Mouse (Mus musculus) midbrain, embryonic 10.5 days (tissue): ENCODE results near the gene Bphl. TPM values are rescaled to one million over a fixed set of nuclear protein-coding genes. Genes with fewer than 3 reads are reported as not detected.
"Not testable (repeated sequence)": the region's sequence is repeated elsewhere in the genome, so short reads cannot be mapped to it uniquely, and the experiment has no call there.

ENCODE experiments used
- DNase-seq: peaks from one replicate; pipeline ENCODE4 v3.0.0-alpha.2; 2017; ENCODE audit warnings: low spot score
- H3K27ac ChIP-seq: fragments of 300-500 bp; sonication (generic); replicated peaks from 2 replicates; pipeline ENCODE4 v1.5.1; 2016; ENCODE audit warnings: mild to moderate bottlenecking
- H3K27me3 ChIP-seq: fragments of 300-500 bp; sonication (generic); 2 replicates; pipeline ENCODE4 v1.6.1; 2016; ENCODE audit warnings: low read depth, mild to moderate bottlenecking; ENCODE audit not compliant: poor library complexity, severe bottlenecking
- H3K36me3 ChIP-seq: fragments of 300-500 bp; sonication (generic); 2 replicates; pipeline ENCODE4 v1.6.1; 2016; ENCODE audit warnings: mild to moderate bottlenecking, moderate library complexity
- H3K4me1 ChIP-seq: fragments of 300-500 bp; sonication (generic); 2 replicates; pipeline ENCODE4 v1.6.1; 2016
- H3K4me3 ChIP-seq: fragments of 300-500 bp; sonication (generic); 2 replicates; pipeline ENCODE4 v1.5.1; 2016; ENCODE audit warnings: mild to moderate bottlenecking, moderate library complexity
- H3K9me3 ChIP-seq: fragments of 300-500 bp; sonication (generic); replicated peaks from 2 replicates; pipeline ENCODE4 v1.6.1; 2016; ENCODE audit warnings: mild to moderate bottlenecking
- WGBS: fragments of 180-500 bp; shearing (Covaris S2); methylation state at CpG from one replicate; pipeline ENCODE4 v1.1.7; 2016; 5-methylcytosine and 5-hydroxymethylcytosine counted together
- polyA plus RNA-seq: library from polyadenylated mRNA; unstranded; fragments of >200 nt; fragmentation: Nextera tagmentation; extraction: Ambion mirVana; gene quantifications from 2 replicates; pipeline ENCODE4 v1.2.1, GENCODE M21; 2016

Gene Bphl
- polyA plus RNA-seq, 1 experiment from 2014 or later: 31.6 TPM

GRCm38 (mm10) chr13:34057252-34057651 is 19.9 kb downstream of the Bphl start:
- 93% methylated on average over 1 of the region's 1 CpGs for WGBS
- Histone ChIP-seq H3K27ac (no peak overlapping the region), H3K27me3 (no peaks in the 10 kb centered on the region), H3K9me3 (no peaks in the 10 kb centered on the region; the same call in 1 of the 2 replicates), H3K4me1 (peaks cover 6% of the 10 kb centered on the region), H3K4me3 (no peak overlapping the region), H3K36me3 (peaks cover 46% of the 10 kb centered on the region)
- DNase-seq: no peak

DNA sequence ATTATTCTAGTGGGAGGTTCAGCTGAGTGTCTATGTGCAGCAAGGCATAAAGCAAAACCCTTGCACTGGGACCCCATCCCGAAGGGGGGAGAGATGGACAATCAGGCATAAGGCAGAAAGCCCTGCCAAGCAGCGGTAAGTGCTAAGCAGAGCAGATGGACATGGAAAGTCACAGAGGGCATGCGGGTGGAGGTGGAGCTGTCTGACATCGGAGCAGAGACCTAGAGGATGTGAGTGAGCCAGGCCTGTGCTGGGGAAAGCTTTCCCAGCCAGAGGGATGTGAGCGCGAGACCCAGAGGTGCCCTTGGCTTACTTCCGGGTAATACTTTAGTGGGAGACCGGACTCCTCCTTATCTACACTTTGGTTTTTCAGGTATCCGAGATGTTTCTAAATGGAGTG is 22.7 kb downstream of the Bphl start:
- H3K4me1 ChIP-seq: 0 out of 2 replicates have a peak, but pooled peaks cover 3% of the 10 kb centered on the region
- 91% methylated on average over 9 of the region's 9 CpGs for WGBS
- no peak for DNase-seq
- H3K27me3 ChIP-seq: no peaks in the 10 kb centered on the region
- H3K27ac ChIP-seq: no peak overlapping the region
- H3K36me3 ChIP-seq: peaks cover 53% of the 10 kb centered on the region
- H3K9me3 ChIP-seq: no peaks in the 10 kb centered on the region; the same call in 1 of the 2 replicates
- no peak overlapping the region for H3K4me3 ChIP-seq

- H3K36me3 ChIP-seq: peaks cover 37% of the 10 kb centered on the region
- DNase-seq: no peak
- peaks cover 16% of the 10 kb centered on the region for H3K4me1 ChIP-seq
- H3K9me3 ChIP-seq: no peaks in the 10 kb centered on the region; the same call in 1 of the 2 replicates
- no peaks in the 10 kb centered on the region for H3K27me3 ChIP-seq
- WGBS: 87% methylated on average over 10 of the region's 10 CpGs
- H3K4me3 ChIP-seq: no peak overlapping the region
- H3K27ac ChIP-seq: no peak overlapping the region
These were observed 25.1 kb downstream of the Bphl start for GRCm38 (mm10) chr13:34062466-34062865.

- no peak for DNase-seq
- H3K27me3 ChIP-seq: no peaks in the 10 kb centered on the region
- 38% methylated on average over 1 of the region's 1 CpGs for WGBS
These were observed 29.0 kb downstream of the Bphl start for GRCm38 (mm10) chr13:34066351-34066750.

GRCm38 (mm10) chr13:34070296-34070695 is 32.9 kb downstream of the Bphl start:
- no peak overlapping the region for H3K4me3 ChIP-seq
- no peaks in the 10 kb centered on the region for H3K27me3 ChIP-seq
- no peak overlapping the region for H3K27ac ChIP-seq
- no peaks in the 10 kb centered on the region; the same call in 1 of the 2 replicates for H3K9me3 ChIP-seq
- WGBS: 84% methylated on average over 4 of the region's 4 CpGs
- peaks cover 61% of the 10 kb centered on the region for H3K4me1 ChIP-seq
- H3K36me3 ChIP-seq: peaks cover 15% of the 10 kb centered on the region
- no peak for DNase-seq

More at GRCm38 (mm10) chr13:34066351-34066750, 29.0 kb downstream of the Bphl start:
- peaks cover 36% of the 10 kb centered on the region for H3K4me1 ChIP-seq
- no peaks in the 10 kb centered on the region; the same call in 1 of the 2 replicates for H3K9me3 ChIP-seq
- no peak overlapping the region for H3K27ac ChIP-seq
- no peak overlapping the region for H3K4me3 ChIP-seq
- H3K36me3 ChIP-seq: peaks cover 18% of the 10 kb centered on the region

DNA sequence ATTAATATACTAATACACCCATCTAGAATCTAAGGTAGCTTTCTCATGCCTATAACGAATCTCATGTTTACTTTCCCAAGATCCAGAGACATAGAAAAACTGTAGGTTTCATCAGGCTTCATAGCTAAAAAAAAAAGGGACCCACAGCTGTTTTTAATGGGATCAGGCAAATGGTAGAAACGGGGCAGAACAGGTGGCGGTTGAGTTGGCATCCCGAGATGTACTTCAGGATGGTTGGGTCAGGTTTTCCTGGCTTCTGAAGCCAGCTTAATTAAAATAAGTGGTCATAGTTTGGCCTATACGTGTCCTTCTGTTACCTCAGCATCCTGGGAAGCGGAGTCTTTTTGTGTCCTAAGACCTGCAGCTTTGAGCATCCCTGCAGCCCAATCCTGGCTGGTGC is 34.4 kb downstream of the Bphl start:
- H3K27ac ChIP-seq: peak overlapping the region; percentile 79
- no peak for DNase-seq
- no peaks in the 10 kb centered on the region for H3K27me3 ChIP-seq
- no peak overlapping the region for H3K4me3 ChIP-seq
- 94% methylated on average over 6 of the region's 6 CpGs for WGBS
- H3K36me3 ChIP-seq: peaks cover 22% of the 10 kb centered on the region
- peaks cover 65% of the 10 kb centered on the region for H3K4me1 ChIP-seq
- no peaks in the 10 kb centered on the region for H3K9me3 ChIP-seq

GRCm38 (mm10) chr13:34072847-34073246 is 35.5 kb downstream of the Bphl start:
- DNase-seq: peak; percentile 61
- peak overlapping the region; percentile 79 for H3K27ac ChIP-seq
- no peaks in the 10 kb centered on the region for H3K27me3 ChIP-seq
- peaks cover 74% of the 10 kb centered on the region for H3K4me1 ChIP-seq
- WGBS: 56% methylated on average over 3 of the region's 3 CpGs
- no peak overlapping the region for H3K4me3 ChIP-seq
- H3K36me3 ChIP-seq: peaks cover 22% of the 10 kb centered on the region
- H3K9me3 ChIP-seq: no peaks in the 10 kb centered on the region

DNA sequence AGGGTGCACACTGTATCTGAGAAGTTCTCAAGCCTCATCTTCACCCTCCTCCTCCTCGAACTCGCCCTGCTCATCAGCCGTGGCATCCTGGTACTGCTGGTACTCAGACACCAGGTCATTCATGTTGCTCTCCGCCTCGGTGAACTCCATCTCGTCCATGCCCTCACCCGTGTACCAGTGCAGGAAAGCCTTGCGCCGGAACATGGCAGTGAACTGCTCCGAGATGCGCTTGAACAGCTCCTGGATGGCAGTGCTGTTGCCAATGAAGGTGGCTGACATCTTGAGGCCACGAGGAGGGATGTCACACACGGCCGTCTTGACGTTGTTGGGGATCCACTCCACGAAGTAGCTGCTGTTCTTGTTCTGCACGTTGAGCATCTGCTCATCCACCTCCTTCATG is 37.0 kb downstream of the Bphl start:
- Histone ChIP-seq H3K36me3 (peaks cover 22% of the 10 kb centered on the region), H3K4me1 (peaks cover 79% of the 10 kb centered on the region), H3K27me3 (peaks cover 14% of the 10 kb centered on the region)
- H3K27ac ChIP-seq, H3K4me3 ChIP-seq, H3K9me3 ChIP-seq, DNase-seq: not testable (repeated sequence)
- WGBS: 95% methylated on average over 13 of the region's 17 CpGs

- peaks cover 22% of the 10 kb centered on the region for H3K36me3 ChIP-seq
- peaks cover 25% of the 10 kb centered on the region for H3K27me3 ChIP-seq
- peaks cover 65% of the 10 kb centered on the region for H3K4me1 ChIP-seq
- WGBS: 83% methylated on average over 6 of the region's 6 CpGs
- peak overlapping the region; percentile 55 for H3K27ac ChIP-seq
- not testable (repeated sequence) for H3K9me3 ChIP-seq, DNase-seq
- peak overlapping the region; percentile 83; the same call in 1 of the 2 replicates for H3K4me3 ChIP-seq
These were observed 38.5 kb downstream of the Bphl start for GRCm38 (mm10) chr13:34075893-34076292.

DNA sequence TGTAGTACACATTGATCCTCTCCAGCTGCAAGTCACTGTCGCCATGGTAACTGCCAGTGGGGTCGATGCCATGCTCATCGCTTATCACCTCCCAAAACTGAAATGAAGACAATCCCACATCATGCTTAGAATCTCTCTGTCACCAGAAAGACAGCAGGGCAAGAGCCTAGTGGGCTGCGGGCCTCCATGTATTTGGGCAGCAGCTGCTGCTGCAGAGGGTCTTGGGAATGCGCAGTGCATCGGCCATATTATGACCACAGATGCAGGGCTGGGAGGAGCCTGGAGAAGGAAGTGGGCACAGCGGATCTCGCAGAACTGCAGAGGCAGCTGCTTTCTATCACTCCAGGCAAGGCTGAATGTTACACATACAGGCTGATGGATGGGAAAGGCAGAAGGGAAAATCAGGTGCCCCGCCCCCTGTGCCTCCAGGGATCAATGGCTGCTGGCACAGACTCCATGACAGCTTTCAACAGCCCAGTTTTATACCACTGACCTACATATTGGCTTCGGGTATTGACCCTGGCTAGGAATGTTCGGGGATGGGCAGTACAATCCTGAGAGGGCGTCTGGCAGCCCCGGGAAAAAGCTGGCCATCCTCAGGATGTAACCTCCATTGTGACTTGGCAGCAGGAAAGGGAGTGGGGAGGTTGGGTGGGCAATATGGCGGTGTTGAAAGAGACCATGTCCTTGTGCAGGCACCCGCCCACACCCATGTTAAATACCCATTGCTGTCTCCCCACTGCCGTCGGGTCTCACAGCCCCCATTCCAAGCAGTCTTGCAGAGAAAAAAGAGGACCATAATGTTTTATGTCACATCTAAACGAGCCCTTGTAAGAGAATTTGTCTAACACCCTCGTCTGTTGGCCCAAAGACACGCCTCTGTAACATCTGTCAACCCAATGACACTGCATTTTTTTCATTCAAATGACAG is 39.4 kb downstream of the Bphl start:
- H3K4me1 ChIP-seq: peaks cover 56% of the 10 kb centered on the region
- H3K27ac ChIP-seq: peak overlapping the region; percentile 88
- peak overlapping the region; percentile 83 for H3K4me3 ChIP-seq
- whole genome bisulfite sequencing: 60% methylated on average over 20 of the region's 20 CpGs
- peaks cover 22% of the 10 kb centered on the region for H3K36me3 ChIP-seq
- H3K27me3 ChIP-seq: peaks cover 25% of the 10 kb centered on the region
- DNase-seq: peak; percentile 71
- no peaks in the 10 kb centered on the region for H3K9me3 ChIP-seq

- peaks cover 25% of the 10 kb centered on the region for H3K27me3 ChIP-seq
- peak; percentile 86 for DNase-seq
- peaks cover 47% of the 10 kb centered on the region for H3K4me1 ChIP-seq
- peaks cover 22% of the 10 kb centered on the region for H3K36me3 ChIP-seq
- peak within 1 kb of the TSS; percentile 88 for H3K27ac ChIP-seq
- 2% methylated on average over 45 of the region's 45 CpGs for WGBS
- no peaks in the 10 kb centered on the region for H3K9me3 ChIP-seq
- H3K4me3 ChIP-seq: peak within 1 kb of the TSS; percentile 83
These were observed 40.3 kb downstream of the Bphl start, which contains the start of gene Tubb2a for GRCm38 (mm10) chr13:34077492-34078271. Tubb2a (minus strand) TSS chr13:34078007.

- peak overlapping the region; percentile 88 for H3K27ac ChIP-seq
- WGBS: 43% methylated on average over 16 of the region's 16 CpGs
- peaks cover 25% of the 10 kb centered on the region for H3K27me3 ChIP-seq
These were observed 41.3 kb downstream of the Bphl start for GRCm38 (mm10) chr13:34078500-34079280.

More at GRCm38 (mm10) chr13:34078500-34079280, 41.3 kb downstream of the Bphl start:
- Histone ChIP-seq H3K36me3 (peaks cover 19% of the 10 kb centered on the region), H3K4me1 (peaks cover 37% of the 10 kb centered on the region), H3K9me3 (no peaks in the 10 kb centered on the region), H3K4me3 (peak overlapping the region; percentile 83)
- no peak for DNase-seq
